Mouse (Mus musculus) spleen, postnatal 4 days (tissue): ENCODE measurements around the gene Tmem19.

Experiments used
- DNase-seq, 2 experiments: peaks; one replicate each; pipeline ENCODE4 v3.0.0; 2022; ENCODE audit warnings: low spot score in 2 of 2

The Tmem19 gene

GRCm38 (mm10) chr10:115361840-115362622 lies at the start of gene Tmem19:
Gene Tmem19, minus strand, starts transcription at chr10:115362501.
- peak; percentile 96 to 99 for DNase-seq

- DNase-seq: peak; percentile 41 to 78
Observed at GRCm38 (mm10) chr10:115406393-115406792, 44.1 kb upstream of the Tmem19 start.

- DNase-seq: no peak
Observed at GRCm38 (mm10) chr10:115391896-115392295, 29.6 kb upstream of the Tmem19 start.

- DNase-seq: no peak
Observed at GRCm38 (mm10) chr10:115391076-115391475, 28.8 kb upstream of the Tmem19 start.

- DNase-seq: no peak
Observed at GRCm38 (mm10) chr10:115387891-115388290, 25.6 kb upstream of the Tmem19 start.

- peak; percentile 71 to 87 for DNase-seq
Observed at GRCm38 (mm10) chr10:115385018-115386002, 23.0 kb upstream of the Tmem19 start.

- peak; percentile 95 to 97 for DNase-seq
Observed at GRCm38 (mm10) chr10:115384221-115385017, 22.1 kb upstream of the Tmem19 start, which contains the start of the genes Thap2 and Zfc3h1. Gene Thap2, minus strand, starts transcription at chr10:115384443. Gene Zfc3h1, plus strand, starts transcription at chr10:115384959.

- DNase-seq: no peak
Observed at GRCm38 (mm10) chr10:115383644-115384220, 21.4 kb upstream of the Tmem19 start.

GRCm38 (mm10) chr10:115382846-115383643 lies 20.7 kb upstream of the Tmem19 start:
- no peak for DNase-seq

GRCm38 (mm10) chr10:115381506-115382084 lies 19.3 kb upstream of the Tmem19 start:
- DNase-seq: no peak

GRCm38 (mm10) chr10:115363151-115363550 lies 850 bp upstream of the Tmem19 start:
- DNase-seq: no peak

- no peak for DNase-seq
Observed at GRCm38 (mm10) chr10:115362623-115362964, 293 bp upstream of the Tmem19 start.

GRCm38 (mm10) chr10:115359066-115359465 lies 3.2 kb downstream of the Tmem19 start:
- no peak for DNase-seq

- no peak for DNase-seq
Observed at GRCm38 (mm10) chr10:115358216-115358919, 3.9 kb downstream of the Tmem19 start.

GRCm38 (mm10) chr10:115356106-115356505 lies 6.2 kb downstream of the Tmem19 start:
- DNase-seq: no peak

GRCm38 (mm10) chr10:115355016-115355415 lies 7.3 kb downstream of the Tmem19 start:
- DNase-seq: no peak

GRCm38 (mm10) chr10:115354553-115354952 lies 7.7 kb downstream of the Tmem19 start:
- no peak for DNase-seq

GRCm38 (mm10) chr10:115350810-115351397 lies 11.4 kb downstream of the Tmem19 start:
- no peak for DNase-seq

GRCm38 (mm10) chr10:115349509-115349908 lies 12.8 kb downstream of the Tmem19 start:
- DNase-seq: no peak
